Mouse (Mus musculus) naive thymus-derived CD4-positive, alpha-beta T cell, adult 2 months (primary cell): ENCODE results near the gene Asprv1.

Experiments used
- DNase-seq: peaks from one replicate; pipeline ENCODE4 v3.0.0-alpha.2; 2011; ENCODE audit warnings: low read depth

Gene Asprv1

DNA sequence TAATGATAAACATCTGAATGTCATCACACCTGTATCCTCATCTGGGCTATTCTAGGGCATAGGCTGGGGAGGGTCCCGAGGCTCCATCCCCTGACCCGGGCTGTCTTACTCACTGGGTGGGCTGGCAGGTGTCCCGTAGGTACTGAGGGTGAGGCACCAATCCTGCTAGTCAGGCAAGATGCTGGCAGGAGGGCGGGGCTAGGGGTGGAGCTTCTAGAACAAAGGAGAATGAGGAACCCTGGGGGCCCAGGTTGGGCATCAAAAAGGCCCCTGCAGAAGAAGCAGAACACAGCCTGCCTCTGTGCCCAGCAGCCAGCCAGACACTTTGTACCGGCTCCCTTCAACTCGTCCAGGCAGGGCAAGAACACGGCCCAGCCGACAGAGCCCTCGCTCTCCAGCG is at the start of gene Asprv1:
Asprv1 (plus strand) TSS at position 219 of the 400 bp plus-strand sequence.
- no peak for DNase-seq

DNA sequence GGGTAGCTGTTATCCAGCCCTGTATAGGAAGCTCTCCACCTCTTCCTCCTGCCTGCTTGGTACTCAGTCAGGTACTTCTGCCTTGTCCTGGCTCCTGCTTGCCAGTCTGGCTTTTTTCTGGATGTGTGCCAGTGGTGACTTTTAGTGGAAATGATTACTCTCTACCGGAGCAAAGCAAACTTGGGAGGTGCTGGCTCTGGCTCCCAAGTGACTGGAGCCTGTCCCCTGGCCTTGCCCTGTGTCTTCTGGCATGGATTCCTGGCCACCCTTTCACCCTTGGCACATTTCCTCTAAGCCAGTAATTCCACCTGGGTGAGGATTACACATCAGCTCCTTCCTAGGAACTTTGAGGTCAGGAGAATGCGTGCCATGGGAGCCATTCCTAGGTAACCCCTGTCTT is 49.6 kb upstream of the Asprv1 start:
- no peak for DNase-seq

DNA sequence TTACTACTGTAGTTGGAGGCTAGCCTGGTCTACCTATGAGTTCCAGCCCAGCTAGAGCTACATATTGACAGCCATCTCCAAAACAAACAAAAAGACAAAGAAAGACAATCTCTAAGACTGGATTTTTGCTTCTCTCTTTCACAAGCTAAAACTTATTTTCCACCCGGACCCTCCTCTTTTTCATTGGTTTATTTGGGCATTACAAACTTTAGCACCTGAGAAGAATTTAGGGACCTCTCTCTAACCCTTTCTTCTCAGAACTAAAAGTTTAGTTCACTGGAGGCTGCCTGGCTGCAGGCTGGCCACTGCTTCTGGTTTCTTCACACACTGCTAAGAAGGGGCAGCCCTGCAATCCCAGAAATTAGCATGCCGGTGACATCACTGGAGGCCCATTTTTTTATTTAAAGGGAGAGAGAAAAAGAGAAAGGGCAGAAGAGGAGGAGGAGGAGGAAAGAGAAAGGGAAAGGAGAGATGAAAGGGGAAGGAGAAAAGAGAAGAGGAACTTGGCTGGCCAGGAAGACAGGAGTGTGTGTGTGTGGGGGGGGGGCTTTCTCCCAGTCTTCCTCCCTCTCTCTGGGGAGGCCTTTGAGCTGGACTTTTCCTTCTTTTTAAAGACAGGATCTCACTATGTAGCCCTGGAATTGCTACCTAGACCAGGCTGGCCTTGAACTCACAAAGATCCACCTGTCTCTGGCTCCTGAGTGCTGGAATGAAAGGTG is 48.7 kb upstream of the Asprv1 start:
- no peak for DNase-seq

DNA sequence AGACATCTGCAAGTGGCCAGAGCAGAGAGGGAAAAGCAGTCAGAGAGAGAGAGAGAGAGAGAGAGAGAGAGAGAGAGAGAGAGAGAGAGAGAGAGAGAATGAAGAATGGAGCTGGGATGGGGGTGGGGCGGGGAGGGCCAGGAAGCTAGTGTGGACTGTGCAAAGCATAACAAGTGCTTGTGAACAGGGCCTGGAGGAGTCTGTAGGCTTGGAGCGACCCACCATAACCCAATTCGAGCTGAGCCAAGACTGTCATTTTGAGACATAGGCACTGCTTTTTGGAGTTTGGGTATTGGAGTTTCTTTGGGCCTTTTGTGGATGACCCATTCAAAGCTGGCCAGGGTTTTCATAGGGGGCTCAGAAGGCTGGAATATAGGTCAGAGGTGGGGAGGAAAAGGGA is 48.0 kb upstream of the Asprv1 start:
- DNase-seq: no peak

DNA sequence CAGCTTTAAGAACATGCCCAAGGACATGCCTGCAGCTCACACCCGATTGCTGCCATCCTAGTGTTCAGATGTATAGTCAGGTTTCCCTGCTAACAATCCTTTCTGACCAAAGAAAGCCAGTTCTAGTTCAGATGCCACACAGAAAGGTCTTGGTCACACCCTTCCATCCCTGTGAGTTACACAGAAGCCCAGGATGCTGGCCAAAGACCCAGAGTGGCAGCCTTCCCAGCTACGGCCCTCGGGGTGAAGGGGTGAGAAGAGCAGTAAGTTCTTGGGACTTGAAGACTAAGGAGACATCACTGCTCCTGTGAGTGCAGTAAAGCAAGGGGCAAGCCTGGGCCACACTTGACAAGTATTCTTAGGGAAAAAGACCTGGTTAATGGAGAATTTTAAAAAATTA is 44.8 kb upstream of the Asprv1 start:
- no peak for DNase-seq

DNA sequence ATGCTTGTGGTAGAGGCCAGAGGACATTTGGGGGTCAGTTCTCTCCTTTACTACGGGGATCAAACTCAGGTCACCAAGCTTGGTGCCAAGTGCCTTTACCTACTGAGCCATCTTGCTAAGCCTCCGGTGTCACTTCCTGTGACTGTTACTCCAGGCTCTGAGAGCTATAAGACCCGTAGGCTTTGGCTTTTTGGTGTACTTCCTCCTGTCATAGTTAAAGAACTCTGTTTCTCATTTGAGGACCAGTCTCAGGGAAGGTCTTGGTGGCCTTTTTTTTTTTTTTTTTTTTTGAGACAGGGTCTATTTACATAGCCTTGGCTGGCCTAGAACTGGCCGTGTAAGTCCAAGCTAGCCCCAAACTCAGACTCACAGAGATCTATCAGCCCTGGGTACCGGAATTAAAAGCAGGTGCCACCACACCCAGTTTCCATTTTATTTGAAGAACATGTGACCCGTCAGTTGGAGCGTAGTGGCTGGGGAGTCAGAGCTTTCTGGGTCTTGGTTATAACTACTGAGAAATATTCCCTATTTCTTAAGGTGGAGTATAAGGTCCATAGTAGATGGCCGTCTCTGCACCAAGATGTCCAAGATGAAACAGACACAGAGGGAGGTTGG is 44.3 kb upstream of the Asprv1 start:
- DNase-seq: peak; percentile 75

DNA sequence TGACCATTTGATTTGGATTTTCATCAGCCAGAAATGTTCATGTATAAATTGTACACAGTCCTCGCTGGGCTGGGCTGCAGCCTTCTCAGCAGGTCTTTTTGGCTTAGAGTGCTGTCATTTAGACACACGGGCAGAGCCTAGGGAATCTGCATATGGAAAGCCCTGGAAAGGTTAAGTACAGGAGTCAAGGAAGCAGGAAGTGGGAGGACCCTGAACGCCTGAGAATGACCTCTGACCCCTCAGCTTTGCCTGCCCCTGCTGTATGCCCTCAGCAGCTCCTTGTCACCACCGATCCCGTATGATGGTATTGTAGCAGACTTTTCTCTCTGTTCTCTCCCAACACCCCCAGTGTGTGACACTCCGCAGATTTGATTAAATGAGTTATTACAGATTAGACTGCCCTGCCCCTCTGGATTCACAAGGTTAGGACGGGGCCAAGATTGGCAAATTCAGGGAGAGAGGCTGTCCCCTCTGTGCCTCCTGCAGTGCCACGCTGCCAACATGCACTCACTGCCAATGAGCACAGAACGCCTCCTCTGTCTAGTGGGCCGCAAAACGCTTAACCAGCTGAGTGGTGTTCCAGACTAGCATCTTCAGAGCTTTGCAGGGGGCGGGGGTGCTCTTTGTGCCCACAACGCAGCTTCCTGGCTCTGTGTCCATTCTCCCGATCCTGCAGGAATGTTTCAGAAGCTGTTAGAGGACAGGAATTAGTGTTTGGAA is 43.5 kb upstream of the Asprv1 start:
- no peak for DNase-seq

DNA sequence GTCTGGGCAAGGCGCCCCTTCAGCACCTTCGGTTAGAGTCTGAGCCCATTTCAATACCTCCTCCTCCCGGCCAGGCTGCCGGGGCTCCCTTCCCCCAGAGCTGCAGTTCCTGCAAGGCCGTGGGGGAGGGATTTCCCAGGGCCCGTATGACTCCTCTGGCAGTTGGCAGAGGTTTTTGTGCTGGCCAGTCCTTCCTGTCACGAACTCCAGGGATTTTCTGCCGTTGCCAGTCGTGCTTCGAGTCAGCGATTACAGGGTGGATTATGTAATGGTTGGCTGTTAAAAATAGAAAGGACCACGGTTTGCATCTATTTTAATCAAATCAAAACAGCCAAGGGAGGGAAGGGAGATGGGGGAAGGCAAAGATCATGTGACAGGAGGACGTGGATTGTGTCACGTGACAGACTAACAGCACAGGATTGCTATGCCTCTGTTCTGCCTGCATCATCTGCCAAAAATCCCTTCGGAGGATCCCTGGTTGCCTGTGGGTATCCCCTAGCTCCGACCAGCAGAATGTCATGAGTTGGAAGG is 42.8 kb upstream of the Asprv1 start:
- DNase-seq: peak; percentile 64

DNA sequence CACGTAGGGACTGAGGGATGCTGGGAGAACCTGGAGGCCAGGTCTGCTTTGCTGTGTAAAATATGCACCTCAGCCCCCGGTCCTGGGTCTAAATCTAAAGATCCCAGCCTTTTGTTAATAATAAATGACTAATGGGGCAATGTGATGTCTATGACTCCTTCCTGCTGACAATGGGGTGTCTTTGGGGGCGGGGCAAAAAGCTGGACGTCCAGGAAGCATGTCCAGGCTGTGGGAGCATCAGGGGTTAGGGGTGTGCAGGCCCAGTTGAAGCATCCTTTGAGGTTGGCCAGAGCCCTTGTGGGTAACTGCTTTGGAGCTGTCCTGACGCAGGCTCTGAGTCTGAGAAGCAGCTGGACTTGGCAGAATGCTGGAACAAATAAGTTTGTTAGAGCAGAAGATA is 41.9 kb upstream of the Asprv1 start:
- no peak for DNase-seq

DNA sequence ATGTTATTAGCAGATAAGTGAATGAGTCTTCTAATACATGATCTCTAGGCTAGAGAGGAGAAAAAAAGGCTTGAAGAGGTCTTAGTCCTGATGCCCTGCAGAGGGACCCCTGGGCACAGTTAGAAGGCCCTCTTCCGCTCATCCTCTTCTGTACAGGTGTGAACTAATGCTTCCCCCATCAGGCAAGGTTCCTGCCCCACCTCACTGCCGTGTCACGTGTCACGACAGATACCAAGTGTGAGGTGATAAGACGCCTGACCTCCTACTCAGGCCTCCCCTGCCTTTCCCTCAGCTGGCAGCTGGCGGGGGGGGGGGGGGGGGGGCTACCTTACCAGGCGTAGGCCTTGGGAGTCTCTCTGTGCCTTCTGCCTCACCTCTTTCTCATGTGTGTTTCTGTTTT is 39.5 kb upstream of the Asprv1 start:
- no peak for DNase-seq

DNA sequence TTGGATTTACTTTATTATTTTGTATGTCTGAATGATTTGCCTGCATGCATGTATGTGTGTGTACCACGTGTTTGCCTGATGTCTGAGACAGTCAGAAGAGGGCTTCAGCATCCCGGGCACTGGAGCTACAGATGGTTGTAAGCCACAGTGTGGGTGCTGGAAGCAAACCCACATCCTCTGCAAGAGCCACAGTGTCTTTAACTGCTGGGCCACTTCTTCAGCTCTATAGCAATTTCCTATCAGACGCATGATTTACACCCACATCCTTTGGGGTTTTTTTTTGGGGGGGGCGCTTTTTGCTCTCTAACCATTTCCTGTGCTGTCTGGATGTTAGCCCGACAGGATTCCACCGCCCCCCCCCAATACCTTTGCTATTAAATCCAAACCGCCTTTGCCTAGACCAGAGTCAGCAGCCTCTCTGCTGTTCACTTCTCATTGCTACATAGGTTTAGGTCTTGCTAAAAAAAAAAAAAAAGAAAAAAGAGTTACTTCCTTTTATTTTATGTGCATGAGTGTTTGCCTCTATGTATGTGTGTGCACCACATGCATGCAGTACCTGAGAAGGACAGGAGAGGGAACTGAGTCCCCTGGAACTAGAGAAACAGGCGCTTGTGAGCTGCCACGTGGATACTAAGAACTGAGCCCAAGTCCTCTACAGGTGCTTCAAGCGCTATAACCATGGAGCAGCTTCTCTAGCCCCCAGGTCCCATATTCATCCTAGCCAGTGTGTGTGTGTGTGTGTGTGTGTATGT is 34.6 kb upstream of the Asprv1 start:
- DNase-seq: peak; percentile 84

DNA sequence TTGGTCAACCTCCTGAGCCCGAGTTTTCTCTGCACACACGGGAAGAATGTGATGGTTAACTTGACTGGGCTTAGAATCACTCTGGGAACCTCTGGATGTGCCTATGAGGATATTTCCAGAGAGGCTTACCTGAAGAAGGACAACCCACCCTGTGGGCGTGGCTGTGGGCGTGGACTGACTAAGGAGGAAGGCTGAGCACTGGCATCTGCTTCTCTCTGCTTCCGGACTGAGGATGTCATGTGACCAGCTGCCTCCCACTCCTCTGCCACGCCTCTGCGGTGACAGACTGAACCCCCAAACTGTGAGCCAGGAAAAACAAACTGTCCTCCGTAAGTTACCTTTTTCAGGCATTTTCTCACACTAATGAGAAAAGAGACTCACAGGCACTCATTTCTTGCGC is 33.3 kb upstream of the Asprv1 start:
- no peak for DNase-seq

DNA sequence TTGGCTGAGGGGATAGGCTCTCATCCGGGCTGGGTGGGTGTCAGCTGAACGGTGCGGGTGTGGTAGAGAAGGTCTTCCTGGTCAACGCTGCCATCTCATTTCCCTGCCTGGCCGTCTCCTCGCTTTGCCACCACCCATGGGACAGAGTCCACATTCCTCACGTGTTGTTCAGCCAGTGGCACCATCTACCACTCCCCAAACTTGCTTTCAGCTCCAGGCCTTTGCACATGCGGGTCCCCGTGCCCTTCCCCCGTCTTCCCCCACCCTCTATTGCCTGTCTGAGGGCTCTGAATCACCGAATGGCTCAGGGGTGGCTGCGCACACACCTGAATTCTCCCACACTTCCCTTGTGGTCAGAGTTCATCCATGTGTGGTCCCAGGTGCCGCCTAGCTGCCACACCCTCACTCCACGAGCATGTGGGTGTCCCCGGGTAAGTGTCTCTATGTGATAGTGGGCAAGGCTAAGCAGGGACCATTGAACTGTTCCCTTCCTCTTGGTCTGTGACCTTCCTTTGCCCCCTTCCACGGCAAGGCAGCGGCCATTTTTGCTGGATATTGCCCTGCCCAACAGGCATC is 32.0 kb upstream of the Asprv1 start:
- DNase-seq: no peak

DNA sequence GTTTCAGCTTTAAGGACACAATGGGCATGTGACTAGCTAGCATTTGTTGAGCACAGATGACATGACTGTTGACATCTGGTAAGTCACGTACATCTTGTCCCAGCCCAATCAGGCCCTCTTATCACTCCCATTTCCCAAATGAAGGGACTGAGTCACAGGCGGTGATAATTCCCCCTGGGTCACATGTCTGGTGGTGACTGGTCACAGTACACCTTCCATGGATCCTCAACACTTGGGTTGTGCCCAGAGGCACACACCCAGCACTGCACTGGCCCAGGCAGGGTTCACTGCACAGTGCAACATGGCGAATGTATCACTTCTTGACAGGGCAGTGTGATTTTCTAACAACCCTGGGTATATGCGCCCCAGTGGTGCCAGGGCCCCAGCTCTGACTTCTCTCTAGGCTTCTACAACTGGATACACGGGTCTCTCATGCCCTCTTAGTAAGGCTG is 29.2 kb upstream of the Asprv1 start:
- DNase-seq: no peak

DNA sequence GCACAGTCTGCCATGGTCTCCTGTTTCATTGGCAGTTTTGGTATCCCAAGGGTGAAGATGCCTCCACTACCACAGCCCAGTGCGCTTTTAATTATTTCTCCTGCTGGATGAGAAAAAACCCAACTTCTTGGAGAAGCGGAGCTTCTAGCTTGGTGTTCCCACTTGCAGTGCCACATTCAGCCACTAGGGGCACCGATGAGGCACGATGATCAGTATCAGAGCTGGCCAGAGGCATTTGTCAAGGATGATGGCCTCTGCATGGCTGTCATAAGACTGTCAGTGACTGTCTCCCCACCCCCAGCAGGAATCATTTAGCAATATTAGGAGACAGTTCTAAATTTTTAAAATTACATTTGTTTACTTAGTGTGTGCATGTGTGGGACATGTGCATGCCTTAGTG is 28.8 kb upstream of the Asprv1 start:
- DNase-seq: peak; percentile 82

DNA sequence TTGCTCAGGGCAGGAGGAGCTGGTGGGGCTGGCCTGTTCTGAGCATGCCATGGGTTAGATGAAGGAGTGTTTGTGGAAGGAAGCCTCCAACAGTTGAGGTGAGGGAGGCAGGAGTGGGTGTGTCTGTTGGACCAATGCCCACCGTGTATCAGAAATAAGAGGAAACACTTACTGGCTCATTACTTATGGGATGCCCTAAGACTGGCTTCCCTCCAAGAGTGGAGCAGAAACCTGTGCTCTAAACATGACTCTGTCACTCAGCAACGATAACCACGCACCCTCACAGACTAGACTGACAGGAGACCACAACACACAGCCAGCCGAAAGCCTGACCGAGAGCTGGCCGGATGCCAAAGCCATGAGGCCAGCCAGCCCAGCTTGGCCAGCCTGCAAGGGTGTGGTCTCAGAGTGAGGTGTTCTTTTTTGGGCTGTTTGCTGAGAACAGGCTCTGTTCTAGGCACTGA is 28.0 kb upstream of the Asprv1 start:
- peak; percentile 78 for DNase-seq

DNA sequence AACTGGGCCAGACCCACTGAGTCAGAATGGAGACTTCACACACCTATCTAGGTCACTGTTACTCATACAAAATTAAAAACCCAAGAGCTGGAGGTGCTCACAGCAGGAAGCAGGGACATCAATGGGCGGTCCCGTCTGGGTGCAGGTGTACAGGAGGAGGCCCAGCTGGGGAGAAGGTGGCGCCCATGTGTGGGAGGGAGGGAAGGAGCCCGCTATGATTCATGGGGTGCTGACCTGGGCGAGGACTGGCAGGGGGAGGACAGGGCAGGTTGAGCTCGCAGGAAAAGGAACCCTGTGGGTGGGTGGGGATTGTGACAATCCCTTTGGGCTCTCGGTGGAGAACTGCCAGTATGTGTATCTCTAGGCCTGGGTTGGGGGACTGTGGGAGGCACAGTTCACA is 22.7 kb upstream of the Asprv1 start:
- DNase-seq: peak; percentile 30

DNA sequence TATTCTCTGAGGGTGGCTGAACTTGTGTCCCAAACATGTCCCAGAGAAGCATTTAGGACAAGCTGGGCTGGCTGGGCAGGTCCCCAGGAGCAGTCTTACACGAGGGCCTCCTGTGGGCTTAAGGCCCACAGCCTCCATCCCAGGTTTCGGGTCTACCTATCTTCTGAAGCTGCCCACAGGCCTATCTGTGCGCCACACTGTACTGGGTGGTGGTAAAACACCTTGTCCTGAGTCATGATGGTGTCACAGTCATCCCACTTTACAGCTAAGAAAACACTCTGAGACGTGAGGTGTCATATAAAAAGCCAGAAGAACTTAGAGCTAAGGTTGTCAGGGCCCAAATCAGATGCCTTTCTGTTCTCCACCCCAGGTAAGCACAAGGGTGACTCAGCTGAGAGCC is 21.7 kb upstream of the Asprv1 start:
- no peak for DNase-seq

DNA sequence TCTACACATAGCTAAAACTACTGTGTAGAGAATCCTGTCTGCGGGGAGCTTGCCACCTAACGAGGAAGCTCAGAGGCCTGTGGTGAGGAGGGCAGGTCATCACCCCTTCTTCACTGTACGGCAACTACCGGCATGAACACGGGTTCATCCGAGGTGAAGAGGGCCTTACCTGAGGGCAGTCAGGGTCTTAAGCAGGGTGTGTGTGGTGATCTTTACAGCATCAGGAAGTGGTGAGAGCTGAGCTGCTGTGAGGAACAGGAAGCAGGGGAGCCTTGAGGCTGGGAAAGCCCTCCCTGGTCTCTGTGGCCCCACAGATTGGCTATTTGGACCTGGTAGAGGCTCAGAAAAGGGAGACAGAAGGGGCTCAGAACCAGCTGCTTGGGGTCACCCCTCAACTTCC is 20.5 kb upstream of the Asprv1 start:
- peak; percentile 76 for DNase-seq

DNA sequence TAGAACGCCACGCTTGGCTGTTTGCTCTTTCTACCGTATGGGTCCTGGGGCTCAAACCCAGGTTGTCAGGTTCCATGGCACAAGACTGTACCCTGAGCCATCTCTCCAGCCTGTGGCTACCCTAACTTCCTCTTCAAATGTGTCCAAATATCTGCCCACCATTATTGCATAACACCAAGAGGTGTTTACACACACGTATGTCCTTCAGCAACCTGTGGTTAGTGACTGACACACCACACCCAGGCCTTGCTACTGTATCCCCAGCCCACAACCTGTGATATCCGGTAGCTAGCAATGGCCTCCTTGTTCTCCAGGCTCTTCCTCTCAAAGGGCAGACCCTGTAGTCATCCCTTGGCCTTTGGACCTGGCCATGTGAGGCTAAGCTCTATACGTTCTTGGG is 18.7 kb upstream of the Asprv1 start:
- DNase-seq: no peak

DNA sequence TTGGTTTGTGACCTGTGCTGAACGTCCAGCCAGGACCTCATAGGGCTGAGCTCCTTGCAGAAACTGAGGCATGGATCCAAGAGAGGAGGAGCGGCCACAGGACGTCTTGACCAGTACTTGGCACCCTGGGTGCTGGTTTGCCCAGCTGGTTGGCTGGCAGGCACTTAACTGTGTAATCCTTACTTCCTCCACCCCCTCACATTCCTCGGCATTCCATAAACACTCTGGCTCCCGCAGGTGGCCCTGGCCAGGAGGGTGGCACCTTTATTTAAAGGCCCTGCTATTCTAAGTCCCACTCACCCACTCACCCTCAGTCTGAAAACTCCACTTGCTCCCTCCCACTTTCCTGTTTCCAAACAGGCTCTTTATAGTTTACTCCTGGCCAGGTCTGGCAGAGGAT is 17.2 kb upstream of the Asprv1 start:
- no peak for DNase-seq

DNA sequence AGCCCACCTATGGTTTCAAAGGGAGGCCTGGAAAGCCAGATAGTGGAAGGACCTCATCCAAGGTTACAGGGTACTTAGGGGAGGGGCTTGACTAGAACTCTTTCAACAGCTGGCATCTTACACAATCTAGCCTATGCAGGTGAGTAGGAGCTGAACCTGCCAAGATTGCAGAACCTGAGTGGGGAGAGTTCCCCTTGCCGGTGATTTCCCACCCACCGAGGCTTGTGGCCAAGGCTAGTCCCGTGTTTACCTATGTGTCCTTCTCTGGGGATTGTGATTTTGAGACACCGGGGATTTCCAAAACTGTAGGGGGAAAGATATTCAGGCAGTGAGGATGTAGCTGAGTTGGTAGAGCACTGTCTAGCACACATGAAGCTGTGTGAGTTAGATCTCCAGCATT is 12.7 kb upstream of the Asprv1 start:
- DNase-seq: no peak
